ENCODE assay signal across 1 mouse cellular context in the genomic region with DNA sequence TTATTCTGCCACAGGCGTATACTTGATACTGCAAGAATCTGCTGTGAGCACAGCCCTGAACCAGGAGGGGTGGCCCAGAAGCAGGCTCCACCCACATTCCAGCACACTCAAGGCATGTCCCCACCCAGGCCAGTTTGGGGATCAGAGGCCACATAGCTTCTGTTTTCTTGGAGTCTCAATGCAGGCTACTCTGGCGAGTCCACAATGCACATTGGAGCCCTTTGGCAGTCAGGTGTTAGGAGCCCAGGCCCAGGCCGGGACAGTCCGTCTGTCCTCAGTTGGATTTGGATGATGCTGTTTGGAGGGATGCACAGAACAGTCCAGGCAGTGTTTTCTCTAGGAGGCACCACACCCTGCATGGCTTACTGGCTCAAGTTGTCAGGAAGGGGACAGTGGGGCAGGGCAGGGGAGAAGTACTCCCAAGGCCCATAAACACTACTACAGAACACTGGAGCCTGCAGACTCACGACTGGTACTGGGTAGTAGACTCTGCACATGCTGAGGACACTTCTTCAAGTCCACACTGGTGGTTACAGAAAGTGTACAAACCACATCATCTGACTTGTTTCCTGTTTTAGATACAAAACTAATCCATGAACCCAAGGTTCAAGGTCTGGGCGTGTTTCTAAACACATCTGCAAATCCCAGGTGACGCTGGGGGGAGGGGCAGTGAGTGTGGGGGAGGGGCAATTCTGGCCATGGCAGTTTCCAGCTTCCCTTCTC.
TF ChIP-seq lines count a peak whose summit lies in the region.

No protein-coding gene starts in this region.

TF ChIP-seq in CH12.LX, 34 proteins besides CTCF, POLR2A, EP300 and RAD21 (continued from another document):
- TF ChIP-seq NELFE (IDR thresholded peaks at IDR 0.05; ENCODE audit: low read depth, low read length) (no peak), POLR2AphosphoS2 (IDR thresholded peaks at IDR 0.05; ENCODE audit: low read depth, low read length) (no peak), MXI1 (IDR thresholded peaks at IDR 0.05; ENCODE audit: low read depth, low read length) (peak; percentile 37; the same call in 1 of the 2 replicates), BHLHE40 (IDR thresholded peaks at IDR 0.05; ENCODE audit: low read depth, low read length) (peak; percentile 92), USF1 (IDR thresholded peaks at IDR 0.05; ENCODE audit: low read depth, low read length) (no peak), IRF4 (IDR thresholded peaks at IDR 0.05; ENCODE audit: low read depth, low read length) (peak; percentile 77), SMC3 (IDR thresholded peaks at IDR 0.05; ENCODE audit: low read depth, low read length) (no peak), ZKSCAN1 (IDR thresholded peaks at IDR 0.05; ENCODE audit: borderline replicate concordance, low read depth, low read length) (no peak), ZNF384 (IDR thresholded peaks at IDR 0.05; ENCODE audit: low read depth, low read length) (no peak), ELF1 (IDR thresholded peaks at IDR 0.05; ENCODE audit: low read depth, low read length) (no peak), PAX5 (IDR thresholded peaks at IDR 0.05; ENCODE audit: low read length) (no peak), TCF12 (IDR thresholded peaks at IDR 0.05; ENCODE audit: low read depth, low read length) (peak; percentile 86), ZC3H11A (IDR thresholded peaks at IDR 0.05; ENCODE audit: low read depth, low read length) (no peak), KAT2A (IDR thresholded peaks at IDR 0.05; ENCODE audit: insufficient replicate concordance, low read length) (no peak), TBP (conservative IDR thresholded peaks at IDR 0.05; ENCODE audit: low read depth, low read length) (no peak), MEF2A (IDR thresholded peaks at IDR 0.05; ENCODE audit: borderline replicate concordance, low read depth, low read length) (peak; percentile 96), NRF1 (IDR thresholded peaks at IDR 0.05; ENCODE audit: low read depth, low read length) (no peak), ZMIZ1 (IDR thresholded peaks at IDR 0.05; ENCODE audit: low read depth, low read length) (no peak)
TF ChIP-seq in CH12.LX: peak in this region for 9.
